Mouse (Mus musculus): Measurements from ENCODE around the gene Nedd9.

Gene Nedd9

DNA sequence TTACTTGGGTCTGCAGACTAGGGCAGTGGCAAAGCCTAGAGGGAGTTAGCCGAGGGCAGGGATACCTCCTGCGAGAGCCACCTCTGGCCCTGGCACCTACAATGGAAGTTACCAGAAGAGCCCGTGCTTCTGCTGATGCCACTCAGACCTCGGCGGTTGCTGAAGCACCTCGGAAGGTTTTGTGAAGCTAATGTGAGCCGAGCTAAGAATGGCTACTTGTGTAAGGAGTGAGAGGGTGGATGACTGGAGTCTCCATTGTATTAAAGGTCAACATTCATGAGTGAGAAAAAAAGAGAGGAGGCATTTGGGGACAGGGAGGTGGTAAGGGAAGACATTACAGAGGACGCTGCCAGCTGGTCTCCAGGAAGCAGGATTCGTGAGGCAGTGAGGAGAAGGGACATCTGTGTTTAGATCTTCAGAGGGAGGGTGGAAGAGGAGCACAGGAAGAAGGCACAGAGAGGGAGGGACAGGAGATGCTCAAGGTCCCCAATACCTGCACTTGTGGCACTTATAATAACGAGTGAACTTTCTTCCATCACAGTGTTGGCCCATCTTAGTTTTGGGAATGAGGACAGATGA, 78.7 kb downstream of the Nedd9 start:
- no peak for DNase-seq

DNA sequence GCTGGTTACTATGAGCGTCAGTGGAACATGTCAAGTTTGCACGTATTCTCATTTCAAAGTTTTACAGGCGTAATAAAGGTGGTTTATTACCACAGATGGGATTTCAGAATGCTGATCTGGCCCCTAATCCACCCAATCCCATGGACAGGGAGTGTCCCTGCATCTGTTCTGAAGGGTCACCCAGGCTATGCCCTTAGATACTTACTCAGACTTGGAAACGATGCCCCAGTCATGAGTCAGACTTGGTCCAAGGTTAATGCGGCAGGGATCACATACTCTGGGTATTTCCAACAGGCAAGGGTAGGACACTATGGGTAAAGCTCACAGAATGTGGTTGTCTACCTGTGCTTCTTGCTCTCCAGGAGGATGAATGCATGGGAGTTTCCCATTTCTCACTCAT, 82.2 kb downstream of the Nedd9 start:
- no peak for DNase-seq

DNA sequence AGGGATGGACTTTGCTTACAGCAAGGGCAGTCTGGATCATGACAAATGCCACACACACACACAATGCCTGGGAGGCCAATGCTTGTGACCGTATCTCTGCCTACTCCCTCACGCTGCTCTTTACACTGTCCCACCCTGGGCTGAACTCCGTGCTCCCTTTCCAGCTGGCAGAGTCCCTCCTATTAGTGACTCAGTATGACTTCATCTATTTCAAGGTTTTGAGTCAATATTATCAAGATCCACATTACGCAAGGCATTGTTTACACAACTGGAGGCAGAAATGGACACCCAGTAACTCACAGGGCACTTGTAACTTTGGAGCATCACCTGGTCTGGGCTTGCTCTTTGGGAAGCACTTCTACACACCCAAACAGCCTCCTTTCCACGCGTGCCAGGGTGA, 83.3 kb downstream of the Nedd9 start:
- no peak for DNase-seq

DNA sequence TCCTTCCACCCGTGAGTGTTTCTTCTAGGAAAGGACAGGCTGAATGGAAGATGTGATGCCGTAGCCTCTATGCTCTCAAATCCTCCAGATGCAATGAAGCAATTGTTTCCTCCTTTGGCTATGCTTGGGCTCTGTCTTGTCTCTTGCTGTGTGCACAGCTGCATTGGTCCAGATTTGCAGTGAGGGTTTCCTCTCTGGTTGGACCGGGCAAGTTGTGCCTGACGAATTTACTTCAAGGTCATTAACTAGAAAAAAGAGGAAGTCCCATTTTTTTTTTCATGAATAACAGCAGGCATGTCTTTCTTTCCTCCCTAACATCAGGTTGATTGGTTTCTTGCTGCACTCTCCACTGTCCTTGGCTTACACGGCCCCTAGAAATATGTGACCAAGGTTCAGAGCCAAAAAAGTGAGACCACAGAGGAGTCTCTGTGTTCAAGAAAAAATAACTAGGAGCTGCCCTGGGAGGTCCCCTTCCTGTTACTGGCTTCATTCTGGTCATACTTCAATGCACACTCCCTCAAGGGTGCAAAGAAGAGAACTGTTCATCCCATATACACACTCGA, 84.6 kb downstream of the Nedd9 start:
- DNase-seq: no peak

DNA sequence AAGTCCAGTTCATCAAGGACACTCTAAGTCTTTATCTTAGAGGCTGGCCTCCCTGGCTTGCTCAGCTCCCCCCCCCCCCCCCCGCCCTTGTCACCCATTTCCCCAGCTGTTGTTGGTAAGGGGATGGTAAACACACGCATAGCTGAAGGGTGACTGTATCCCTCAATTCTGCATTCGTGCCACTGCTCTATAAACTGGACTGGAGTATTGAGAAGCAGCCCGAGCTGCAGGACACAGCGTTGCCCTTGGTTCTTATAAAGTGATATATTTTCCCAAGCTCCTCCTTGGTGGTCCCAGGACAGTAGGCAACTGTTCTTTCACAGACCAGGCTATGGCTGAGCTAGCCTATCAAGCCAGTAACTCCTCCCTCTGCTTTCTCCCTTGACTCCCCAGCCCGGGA, 85.4 kb downstream of the Nedd9 start:
- no peak for DNase-seq

DNA sequence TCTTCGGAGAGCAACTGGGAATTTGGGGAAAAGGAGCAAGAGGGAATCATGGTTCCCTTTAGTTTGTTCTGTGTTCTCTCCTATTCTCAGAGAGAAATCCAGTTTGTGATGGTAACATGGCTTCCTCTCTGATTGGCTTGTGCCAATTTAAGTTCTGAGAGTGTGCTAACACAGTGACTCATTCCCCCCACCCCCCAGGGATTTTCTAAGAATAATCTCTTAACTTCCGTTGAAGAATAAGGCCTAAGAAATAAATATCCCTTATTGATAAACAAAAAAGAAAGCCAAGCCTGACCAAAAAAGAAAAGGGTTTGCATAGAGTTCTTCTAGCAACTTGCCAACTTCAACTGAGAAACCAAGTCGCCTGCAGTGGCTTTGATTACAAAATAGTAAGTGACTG, 86.9 kb downstream of the Nedd9 start:
- DNase-seq: no peak

DNA sequence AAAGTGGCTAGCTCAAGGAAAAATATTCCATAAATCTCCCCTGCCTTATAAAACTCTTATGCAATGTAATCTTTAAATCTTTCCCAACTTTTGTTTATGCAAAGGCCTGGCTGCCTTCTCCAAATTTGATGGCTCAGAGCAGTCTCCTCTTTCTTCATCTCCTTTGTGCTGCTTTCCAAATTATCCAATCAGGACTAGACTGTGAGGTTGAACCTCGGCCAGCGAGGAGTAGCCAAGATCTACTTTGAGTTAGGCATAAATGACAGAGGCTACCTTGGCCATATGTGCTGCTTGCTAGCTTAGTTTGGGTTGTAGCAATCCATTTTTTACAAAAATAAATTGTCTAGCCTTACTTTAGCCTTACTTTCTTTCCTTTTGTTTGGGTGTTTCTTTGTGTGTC, 95.0 kb downstream of the Nedd9 start:
- DNase-seq: no peak

DNA sequence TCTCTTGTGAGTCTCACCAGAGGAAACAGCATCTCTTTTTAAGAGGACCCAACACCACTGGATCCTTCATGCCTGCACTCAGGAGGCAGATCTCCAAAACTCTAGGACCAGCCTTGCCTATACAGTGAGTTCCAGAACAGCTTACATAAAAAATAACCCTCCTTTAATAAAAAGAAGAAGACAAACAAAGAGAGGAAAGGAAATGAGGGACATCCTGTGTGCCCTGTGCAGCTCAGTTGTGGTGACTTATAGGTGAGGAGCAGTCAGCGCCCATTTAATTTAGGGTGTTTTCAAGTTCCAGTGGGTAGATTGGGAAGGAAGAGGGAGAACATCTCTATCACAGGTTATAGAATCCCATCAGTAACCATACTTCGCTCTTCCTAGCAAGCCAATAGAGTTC, 96.5 kb downstream of the Nedd9 start:
- DNase-seq: no peak

DNA sequence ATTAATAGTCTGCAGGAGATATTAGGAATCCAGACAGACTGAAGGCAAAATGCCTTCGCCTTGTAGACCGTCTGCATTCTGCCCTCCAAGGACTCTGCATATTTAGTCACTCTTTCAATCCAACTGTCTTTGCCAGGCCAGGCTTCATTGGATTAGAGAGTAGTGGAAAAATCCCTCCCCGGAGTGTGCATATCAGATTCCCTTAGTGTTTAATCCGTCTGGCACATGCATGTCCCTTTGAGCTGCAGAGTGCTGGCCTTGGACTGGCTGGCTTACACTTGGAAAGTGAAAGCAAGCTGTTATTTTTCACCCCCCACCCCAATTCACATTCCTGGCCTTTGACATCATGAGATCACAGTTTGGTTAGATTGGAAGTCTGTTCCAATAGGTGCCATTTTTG, 100.6 kb downstream of the Nedd9 start:
- no peak for DNase-seq

DNA sequence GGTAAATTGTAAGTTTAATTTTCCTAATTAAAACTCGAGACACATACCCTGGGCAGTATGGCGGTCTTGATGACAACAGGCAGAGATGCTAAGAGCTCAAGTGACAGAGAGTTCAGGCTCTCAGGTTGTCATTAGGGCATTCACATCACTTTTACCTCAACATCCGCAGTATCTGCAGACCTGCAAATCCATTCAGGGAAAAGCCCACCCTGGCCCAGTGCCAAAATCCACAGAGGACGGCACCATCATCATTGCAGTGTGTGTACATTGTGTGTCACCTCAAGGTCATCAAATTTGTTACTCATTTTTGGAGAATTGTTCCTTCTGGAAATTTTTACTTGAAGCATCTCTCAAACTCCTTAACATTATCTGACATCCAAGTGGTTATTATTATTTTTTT, 102.3 kb downstream of the Nedd9 start:
- DNase-seq: no peak

DNA sequence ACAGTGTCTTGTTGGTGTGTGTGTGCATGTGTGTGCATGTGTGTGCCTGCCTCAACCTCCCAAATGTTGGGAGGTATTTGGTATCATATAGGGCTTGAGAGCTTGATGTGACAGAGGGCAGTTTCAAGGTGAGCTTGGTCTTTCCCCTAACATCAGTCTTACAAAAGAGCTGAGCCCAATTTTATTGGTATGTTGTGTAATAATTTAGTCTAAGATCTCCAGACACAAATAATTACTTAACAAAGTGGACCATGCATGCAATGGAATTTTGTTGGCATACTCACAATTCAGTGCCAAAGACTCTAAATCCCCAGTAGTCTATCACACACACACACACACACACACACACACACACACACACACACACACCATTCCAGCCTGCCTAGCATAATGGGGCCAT, 104.5 kb downstream of the Nedd9 start:
- DNase-seq: no peak

DNA sequence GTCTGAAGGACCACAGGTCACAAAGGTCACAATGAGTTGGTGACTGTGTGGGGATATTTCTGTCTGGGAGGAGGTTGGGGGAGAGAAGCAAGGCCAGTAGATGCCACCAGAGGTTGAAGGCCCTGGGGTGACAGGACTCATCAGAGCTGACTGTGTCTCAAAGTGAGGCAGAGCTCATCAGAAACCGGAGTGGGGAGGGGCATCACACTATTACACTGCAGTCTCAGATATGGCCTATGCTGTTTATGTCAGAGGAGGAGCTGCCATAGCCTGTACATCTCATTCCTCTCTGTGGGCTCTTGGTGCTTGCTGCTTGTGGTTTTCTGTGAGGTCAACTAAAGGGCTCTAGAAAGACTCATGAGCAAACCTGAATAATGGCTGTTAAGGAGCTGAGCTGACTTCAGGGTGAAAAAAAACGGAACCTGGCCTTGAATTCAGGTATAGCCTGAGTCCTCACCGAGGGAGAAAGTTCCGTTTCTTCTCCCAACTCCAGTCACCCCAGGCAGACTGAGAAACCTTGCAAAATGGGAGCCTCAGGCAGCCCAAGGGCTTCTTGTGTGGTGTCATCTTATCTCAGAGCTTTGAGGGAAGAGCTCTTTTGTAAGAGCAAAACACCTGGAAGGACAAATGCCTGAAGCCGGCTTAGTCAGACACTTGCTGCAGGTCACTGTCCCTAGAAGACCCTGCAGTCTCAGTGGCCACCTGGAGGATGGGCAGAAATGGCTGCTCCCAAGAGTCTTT, 105.2 kb downstream of the Nedd9 start:
- DNase-seq: no peak

DNA sequence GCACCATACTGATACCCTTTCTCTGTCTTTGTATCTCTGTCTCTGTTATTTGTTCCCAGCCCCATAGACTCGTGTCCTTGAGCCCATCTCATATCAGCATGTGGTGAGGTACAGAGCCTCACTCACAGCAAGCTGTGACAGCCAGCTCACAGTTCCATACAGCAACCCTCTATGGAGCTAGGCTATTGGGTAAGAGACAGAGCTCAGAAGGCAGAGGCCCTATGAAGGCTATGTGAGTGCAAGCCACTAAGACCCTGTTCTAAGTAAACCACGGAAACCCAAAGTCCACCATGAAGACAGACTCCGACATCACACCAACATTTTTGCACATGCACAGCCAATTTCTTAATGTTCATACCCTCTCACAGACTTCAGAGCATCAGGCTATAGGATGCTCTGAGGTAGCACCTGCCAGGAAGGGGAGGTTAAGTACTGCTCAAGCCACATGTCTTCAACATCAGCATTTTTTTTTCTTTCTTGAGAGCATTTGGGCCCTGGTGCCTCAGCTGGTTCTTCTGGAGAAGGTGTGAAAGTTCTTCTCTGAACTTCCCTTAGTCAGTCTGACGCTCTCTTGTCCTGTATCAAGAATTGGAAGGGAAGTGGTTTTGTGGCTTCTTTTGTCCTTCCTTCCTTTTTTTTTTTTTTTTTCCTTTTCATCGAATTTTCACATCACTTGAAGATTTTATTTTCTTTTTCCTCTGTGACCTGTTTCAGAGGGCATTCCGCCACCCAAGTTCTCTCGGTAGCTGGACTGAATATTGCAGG, 105.9 kb downstream of the Nedd9 start:
- no peak for DNase-seq

DNA sequence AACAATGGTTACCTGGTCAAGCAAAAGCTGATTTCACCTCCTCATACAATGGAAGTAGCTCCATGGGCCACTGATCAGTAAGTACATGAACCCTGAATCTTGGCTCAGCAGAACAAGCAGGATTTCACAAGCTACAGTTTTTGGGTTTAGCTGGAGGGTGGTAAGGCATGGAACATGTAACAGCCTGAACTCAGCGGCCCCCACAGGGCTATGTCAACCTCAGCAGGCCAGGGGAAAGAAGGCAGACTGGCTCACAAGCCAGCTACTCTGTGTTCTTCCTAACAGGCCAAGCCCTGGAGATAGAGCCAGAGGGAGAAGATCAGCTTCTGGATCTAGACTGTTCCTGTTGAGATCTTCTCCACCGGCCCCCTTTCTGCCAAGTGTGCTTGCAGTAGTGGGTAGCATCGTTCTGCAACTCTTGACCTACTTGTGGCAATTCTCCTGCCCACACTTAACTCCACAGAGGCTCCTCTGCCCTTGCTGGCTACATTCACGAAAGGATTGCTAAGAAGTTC, 107.2 kb downstream of the Nedd9 start:
- no peak for DNase-seq

DNA sequence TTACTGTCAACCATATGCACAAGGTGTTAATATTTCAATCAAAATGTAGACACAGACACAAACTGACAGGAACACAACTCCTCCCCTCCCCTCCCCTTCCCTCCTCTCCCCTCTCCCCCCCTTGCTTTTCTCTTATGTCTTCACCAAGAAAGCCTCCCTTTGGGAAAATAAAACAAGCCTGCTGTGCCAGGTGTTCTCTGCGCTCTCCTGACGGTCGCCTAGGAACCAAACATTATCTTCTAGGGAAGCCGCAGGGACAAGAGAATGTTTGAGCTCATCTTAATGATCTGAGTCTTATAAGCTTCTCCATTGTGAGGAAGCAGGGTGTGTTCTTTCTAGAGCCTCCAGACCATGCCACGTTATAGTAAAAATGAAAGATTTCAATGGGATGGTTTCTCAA, 108.7 kb downstream of the Nedd9 start:
- DNase-seq: no peak

DNA sequence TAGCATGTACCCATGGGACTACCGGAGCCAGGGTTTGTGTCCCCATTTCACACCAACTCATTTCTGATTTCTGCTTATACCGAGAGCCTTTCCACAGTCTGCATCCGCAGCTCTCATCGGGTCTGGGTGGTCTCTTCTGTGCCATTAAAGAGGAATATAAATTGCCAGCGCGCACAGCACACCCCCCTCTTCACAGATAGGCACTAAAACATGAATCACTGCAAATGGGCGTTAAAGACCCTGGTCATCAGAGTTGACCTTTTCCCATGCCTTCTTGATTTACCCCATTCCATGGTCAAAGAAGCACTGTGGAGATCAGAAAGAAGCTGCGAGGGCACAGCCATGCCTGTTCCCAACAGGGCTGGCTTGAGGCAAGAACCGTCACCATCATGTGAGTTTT, 109.3 kb downstream of the Nedd9 start:
- DNase-seq: no peak

DNA sequence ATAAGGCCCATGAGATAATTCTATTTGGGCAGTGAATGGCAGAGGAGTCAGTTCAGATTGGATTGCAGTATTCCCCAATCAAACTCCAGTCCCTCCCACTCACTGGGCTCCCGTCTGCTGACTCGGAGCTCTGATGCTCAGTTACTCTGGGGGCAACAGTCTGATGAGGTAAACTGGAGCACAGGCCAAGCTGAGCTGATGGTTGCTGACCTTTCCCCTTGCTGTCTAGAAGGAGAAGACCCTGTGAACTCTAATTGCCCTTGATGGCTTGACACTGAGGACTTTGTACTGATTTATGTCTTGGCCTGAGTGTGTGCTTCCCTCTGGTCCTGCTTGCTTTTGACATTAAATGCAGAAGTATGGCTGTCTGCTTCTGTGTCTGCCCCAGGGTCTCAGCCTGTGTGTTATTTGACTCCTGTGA, 110.1 kb downstream of the Nedd9 start:
- DNase-seq: no peak

DNA sequence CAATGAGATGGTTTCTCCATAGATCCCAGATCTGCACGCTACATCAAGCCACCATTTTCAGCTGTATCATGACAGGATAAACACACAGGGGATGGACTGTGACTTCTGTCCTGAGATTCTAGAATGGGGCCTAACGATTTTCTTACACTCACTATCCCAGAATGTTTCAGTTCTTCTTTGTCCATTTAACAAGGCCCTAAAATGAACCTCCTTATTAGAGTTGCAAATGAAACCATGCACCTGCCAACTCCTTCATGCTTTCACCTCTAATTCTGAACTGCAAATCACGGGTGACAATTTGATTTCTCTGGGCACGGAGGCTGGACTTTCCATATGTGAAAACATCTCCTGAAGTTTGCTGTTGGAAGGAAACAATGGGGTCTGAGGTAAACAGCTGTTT, 111.1 kb downstream of the Nedd9 start:
- no peak for DNase-seq

DNA sequence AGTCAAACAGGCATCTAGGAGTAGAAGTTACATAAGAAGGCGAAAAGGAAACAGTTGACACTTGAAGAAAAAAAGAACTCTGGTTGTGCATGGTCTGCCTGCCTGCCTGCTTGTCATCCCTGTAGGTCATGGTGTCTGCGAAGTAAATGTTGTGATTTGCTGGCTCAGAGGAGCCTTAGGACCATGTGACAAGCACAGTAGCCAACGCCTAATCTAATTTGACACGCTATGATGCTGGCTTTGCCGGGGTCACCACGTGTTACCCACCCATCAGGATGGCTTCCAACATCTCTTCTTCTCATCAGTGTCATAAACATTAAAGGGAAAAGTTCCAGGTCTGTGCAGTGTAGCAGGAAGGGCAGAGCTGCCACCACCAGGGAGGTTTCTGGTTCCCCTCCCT, 111.5 kb downstream of the Nedd9 start:
- DNase-seq: no peak

DNA sequence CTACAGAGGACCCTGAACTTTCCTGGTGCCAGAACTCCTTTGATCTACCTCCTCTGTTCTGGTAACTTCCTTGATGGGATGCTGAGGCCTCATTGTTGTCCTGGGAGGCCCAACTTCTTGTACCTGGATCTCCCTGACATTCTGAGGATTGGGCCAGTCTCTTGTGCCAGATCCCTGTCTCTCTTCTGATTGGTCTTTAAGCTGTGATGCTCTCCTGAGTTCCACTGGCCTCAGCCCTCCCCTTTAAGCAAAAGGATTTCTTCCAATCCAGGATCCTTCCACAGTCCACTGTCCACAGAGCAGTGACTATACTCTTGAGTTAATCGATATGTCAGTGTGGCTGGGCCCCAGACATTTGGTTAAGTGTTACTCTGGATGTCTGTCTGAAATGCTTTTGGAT, 112.3 kb downstream of the Nedd9 start:
- DNase-seq: no peak

DNA sequence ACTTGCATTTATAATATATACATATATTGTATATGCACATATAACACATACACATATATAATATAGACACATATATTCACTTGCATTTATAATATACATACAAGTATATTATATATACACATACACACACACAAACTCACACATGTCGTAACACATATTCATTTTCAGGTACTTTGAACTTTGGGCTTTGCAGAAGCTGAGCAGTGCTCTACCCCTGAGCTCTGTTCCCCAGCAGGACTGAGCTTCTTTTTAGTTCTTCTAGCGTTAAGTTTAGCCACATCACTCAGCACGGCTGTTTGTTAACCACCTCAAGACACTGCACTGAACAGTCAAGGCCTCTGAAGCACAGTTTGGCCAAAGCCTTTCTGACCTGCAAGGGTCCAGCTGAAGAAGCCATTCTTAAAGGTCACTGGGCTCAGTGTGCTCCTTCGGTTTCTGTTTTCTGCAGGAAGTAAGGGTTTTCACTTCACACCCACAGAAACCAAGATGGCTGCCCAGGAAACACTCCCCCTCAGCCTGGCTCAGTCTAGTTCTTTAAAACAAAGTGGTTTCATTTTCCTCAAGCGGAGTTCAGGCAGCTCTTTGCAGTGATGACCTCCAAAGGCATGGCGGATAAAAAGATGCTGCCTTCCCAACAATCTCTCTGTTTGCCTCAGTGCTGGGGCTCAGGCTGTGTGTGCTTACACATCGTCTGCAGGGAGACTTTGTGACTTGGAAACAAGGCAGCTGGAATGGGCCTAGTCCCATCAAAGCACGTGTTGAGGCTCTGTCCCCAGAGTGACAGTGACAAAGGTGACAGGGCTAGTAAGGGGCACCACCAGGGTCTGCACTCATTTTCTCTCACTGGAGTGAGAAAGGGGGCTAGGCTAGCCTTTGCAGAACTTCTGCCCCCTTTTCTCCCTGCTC, 114.4 kb downstream of the Nedd9 start:
- no peak for DNase-seq

DNA sequence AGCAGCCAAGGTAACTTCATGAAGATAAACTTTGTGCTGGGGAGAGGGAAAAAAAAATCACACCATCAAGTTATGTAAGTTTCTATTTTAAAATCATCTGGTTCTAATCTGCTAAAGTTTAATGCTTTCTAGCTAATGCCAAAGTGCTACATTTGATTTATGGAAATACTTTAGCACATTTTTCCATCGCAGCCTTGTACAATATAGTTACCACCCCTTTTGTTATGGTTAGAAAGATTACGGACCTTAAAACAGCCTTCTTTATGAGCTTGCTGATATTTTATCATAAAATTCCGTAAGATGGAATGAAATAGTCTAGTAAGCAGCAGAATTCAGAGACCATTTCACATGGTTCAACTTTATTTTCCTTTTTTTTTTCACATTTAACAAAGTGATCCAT, 115.6 kb downstream of the Nedd9 start:
- no peak for DNase-seq

DNA sequence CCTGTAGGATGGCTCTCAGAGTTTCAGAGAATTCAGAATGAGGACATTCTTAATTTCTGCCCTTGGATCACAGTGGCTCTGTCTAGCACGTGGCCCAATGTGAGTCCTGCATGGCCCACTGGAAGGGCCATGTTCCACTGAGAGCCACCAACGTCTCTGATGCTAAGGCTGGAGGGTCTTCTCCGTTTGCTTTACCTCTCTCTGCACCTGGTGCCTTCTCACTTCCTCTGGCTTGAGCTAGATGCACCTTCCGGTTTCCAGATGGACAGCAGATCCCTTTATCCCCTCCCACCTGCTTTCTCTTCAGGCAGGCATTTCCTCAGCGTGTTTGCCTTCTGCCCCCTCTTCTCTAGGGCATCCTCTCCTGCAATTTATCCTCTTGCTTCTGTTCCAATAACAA, 118.5 kb downstream of the Nedd9 start:
- no peak for DNase-seq

Data from cerebellum, adult 11-12 months (tissue).